Mouse (Mus musculus) myocyte (in vitro differentiated cells): ENCODE measurements around the gene Eefsec. TPM values are rescaled to one million over a fixed set of nuclear protein-coding genes. Genes with fewer than 3 reads are reported as not detected.

Experiments used
- H3K27me3 ChIP-seq: one replicate; pipeline ENCODE4 v1.6.1; 2011; ENCODE audit not compliant: control insufficient read depth, insufficient read depth, insufficient read length
- H3K36me3 ChIP-seq: one replicate; pipeline ENCODE4 v1.6.1; 2011; ENCODE audit not compliant: control insufficient read depth, insufficient read depth
- H3K4me2 ChIP-seq: one replicate; pipeline ENCODE4 v1.6.1; 2011; ENCODE audit warnings: low read depth, control low read depth
- H3K4me3 ChIP-seq: one replicate; pipeline ENCODE4 v1.5.1; 2011; ENCODE audit warnings: mild to moderate bottlenecking, control low read depth, moderate library complexity
- H3K79me2 ChIP-seq: one replicate; pipeline ENCODE4 v1.6.1; 2011; ENCODE audit not compliant: control insufficient read depth, insufficient read depth
- H3ac ChIP-seq: one replicate; pipeline ENCODE4 v1.6.1; 2011; ENCODE audit not compliant: control insufficient read depth, insufficient read length
- CEBPB ChIP-seq: IDR thresholded peaks from 2 replicates; pipeline ENCODE4 v1.6.1; 2011; ENCODE audit warnings: mild to moderate bottlenecking, moderate library complexity; ENCODE audit not compliant: poor library complexity, insufficient read depth, severe bottlenecking
- E2F4 ChIP-seq: IDR thresholded peaks from one replicate; pipeline ENCODE4 v1.6.1; 2011; ENCODE audit warnings: mild to moderate bottlenecking, control low read depth, moderate library complexity; ENCODE audit not compliant: insufficient read depth
- MAX ChIP-seq: IDR thresholded peaks from one replicate; pipeline ENCODE4 v1.6.1; 2011; ENCODE audit warnings: low read depth, mild to moderate bottlenecking, control low read depth
- MYOD1 ChIP-seq, 3 experiments: IDR thresholded peaks; one replicate each; pipeline ENCODE4 v1.6.1; 2011; ENCODE audit warnings: control low read depth in 2 of 3, low read depth in 2 of 3, mild to moderate bottlenecking in 2 of 3, moderate library complexity in 1 of 3; ENCODE audit not compliant: insufficient read length in 2 of 3, control insufficient read depth in 1 of 3
- MYOG ChIP-seq, 3 experiments: IDR thresholded peaks; one replicate each; pipeline ENCODE4 v1.6.1; 2011; ENCODE audit warnings: control low read depth in 2 of 3, low read depth in 2 of 3, mild to moderate bottlenecking in 2 of 3; ENCODE audit not compliant: insufficient read length in 2 of 3, control insufficient read depth in 1 of 3, insufficient read depth in 1 of 3
- POLR2A ChIP-seq: IDR thresholded peaks from one replicate; pipeline ENCODE4 v1.6.1; 2011; ENCODE audit warnings: low read depth, mild to moderate bottlenecking, control low read depth, moderate library complexity; ENCODE audit not compliant: insufficient read length
- POLR2AphosphoS2 ChIP-seq: IDR thresholded peaks from one replicate; pipeline ENCODE4 v1.6.1; 2011; ENCODE audit warnings: low read depth, control low read depth; ENCODE audit not compliant: insufficient read length
- REST ChIP-seq: IDR thresholded peaks from one replicate; pipeline ENCODE4 v1.6.1; 2011; ENCODE audit warnings: mild to moderate bottlenecking, control low read depth, moderate library complexity; ENCODE audit not compliant: insufficient read depth, insufficient read length
- SRF ChIP-seq: IDR thresholded peaks from one replicate; pipeline ENCODE4 v1.6.1; 2011; ENCODE audit warnings: low read depth; ENCODE audit not compliant: control insufficient read depth, insufficient read length
- TCF12 ChIP-seq: IDR thresholded peaks from one replicate; pipeline ENCODE4 v1.6.1; 2011; ENCODE audit warnings: mild to moderate bottlenecking, control low read depth; ENCODE audit not compliant: poor library complexity, insufficient read depth, severe bottlenecking
- TCF3 ChIP-seq: IDR thresholded peaks from one replicate; pipeline ENCODE4 v1.6.1; 2011; ENCODE audit warnings: low read depth, control low read depth; ENCODE audit not compliant: insufficient read length
- USF1 ChIP-seq: IDR thresholded peaks from one replicate; pipeline ENCODE4 v1.6.1; 2011; ENCODE audit warnings: low read depth, mild to moderate bottlenecking, control low read depth, moderate library complexity
- polyA plus RNA-seq: library from polyadenylated mRNA; unstranded; fragments of >200 nt; fragmentation: generic; extraction: Trizol; gene quantifications from one replicate; pipeline ENCODE4 v1.2.1, GENCODE M21; 2012; ENCODE audit warnings: missing spikeins

Gene Eefsec
- polyA plus RNA-seq, 1 experiment, result 14.5 TPM

DNA sequence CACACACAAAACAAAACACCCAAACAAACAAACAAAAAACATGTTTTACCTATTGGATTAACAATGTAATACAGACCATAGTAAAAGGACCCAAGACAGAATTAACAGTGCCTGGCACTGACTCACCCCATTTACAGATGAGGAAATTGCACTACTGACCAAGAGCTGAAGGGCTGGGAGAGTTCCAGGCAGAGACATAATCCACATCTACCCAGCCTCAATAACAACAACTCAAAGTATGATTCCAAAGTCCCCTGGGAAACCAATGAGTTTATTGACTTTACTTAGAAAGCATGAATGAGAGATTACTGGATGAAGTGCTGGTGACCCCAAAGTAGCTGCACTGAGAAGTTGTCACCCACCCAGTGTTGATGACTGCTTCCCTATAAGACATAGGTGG is 62.6 kb downstream of the Eefsec start:
- H3K4me3 ChIP-seq, result no peak overlapping the region
- H3K27me3 ChIP-seq, result no peaks in the 10 kb centered on the region
- TF ChIP-seq REST (no peak), MYOG (IDR thresholded peaks at IDR 0.05; ENCODE audit: control insufficient read depth in 1 of 3, insufficient read depth in 1 of 3, insufficient read length in 2 of 3, low read depth in 2 of 3) (no peak), POLR2A (no peak), USF1 (no peak), MAX (no peak), SRF (no peak), TCF12 (no peak), CEBPB (no peak), MYOD1 (IDR thresholded peaks at IDR 0.05; ENCODE audit: control insufficient read depth in 1 of 3, insufficient read length in 2 of 3, low read depth in 2 of 3) (no peak), E2F4 (no peak)
- H3K4me2 ChIP-seq, result no peak overlapping the region
- H3K36me3 ChIP-seq, result no peaks in the 10 kb centered on the region
- H3ac ChIP-seq, result no peak overlapping the region
- H3K79me2 ChIP-seq, result no peaks in the 10 kb centered on the region

DNA sequence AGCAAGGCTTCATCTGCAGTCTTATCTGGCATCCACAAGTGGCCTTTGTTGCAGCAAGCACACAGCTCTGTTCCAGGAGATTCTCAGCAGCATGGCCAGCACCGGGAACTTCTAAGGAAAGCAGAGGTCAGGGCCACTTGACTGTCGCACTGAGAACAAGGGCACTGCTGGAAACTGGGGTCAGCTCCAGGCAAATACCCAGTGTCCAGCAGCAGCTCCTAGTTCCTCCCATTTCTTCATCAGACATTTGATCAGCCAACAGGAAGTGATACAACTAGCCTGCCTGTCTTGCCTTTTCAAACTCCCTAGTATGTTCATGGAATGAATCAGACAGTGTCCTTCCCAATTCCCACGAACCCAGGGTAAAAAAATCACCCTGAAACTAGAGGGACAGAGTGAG is 66.6 kb downstream of the Eefsec start:
- H3K4me3 ChIP-seq, result no peak overlapping the region
- no peaks in the 10 kb centered on the region for H3K36me3 ChIP-seq
- H3ac ChIP-seq, result no peak overlapping the region
- TF ChIP-seq SRF (no peak), CEBPB (no peak), MYOG (IDR thresholded peaks at IDR 0.05; ENCODE audit: control insufficient read depth in 1 of 3, insufficient read depth in 1 of 3, insufficient read length in 2 of 3, low read depth in 2 of 3) (no peak), TCF3 (no peak), MYOD1 (IDR thresholded peaks at IDR 0.05; ENCODE audit: control insufficient read depth in 1 of 3, insufficient read length in 2 of 3, low read depth in 2 of 3) (no peak), USF1 (no peak), E2F4 (no peak), MAX (no peak), POLR2AphosphoS2 (no peak)
- H3K27me3 ChIP-seq, result no peaks in the 10 kb centered on the region
- H3K4me2 ChIP-seq, result peak overlapping the region; percentile 22
- no peaks in the 10 kb centered on the region for H3K79me2 ChIP-seq

DNA sequence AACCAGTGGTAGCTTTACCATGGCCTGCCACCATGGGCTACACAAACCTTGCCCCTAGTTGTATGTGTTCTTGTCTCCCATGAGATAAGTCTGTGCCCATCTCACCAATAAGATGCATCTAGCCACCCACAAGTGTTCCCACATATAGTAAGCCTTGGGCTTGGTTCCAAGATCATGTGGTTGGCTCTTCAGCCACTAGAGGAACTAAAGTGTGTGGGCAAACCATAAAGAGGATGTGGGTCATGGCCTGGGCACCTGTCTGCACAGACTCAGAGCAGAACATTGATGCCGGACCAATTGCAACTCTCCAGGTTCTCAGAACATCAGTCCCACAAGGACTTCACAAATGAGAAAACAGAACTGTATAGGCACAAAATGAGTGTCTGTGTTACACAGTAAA is 67.5 kb downstream of the Eefsec start:
- Histone ChIP-seq H3K79me2 (no peaks in the 10 kb centered on the region), H3ac (no peak overlapping the region), H3K27me3 (no peaks in the 10 kb centered on the region), H3K36me3 (no peaks in the 10 kb centered on the region), H3K4me2 (no peak overlapping the region), H3K4me3 (no peak overlapping the region)
- TF ChIP-seq USF1 (no peak), TCF12 (no peak), MYOG (IDR thresholded peaks at IDR 0.05; ENCODE audit: control insufficient read depth in 1 of 3, insufficient read depth in 1 of 3, insufficient read length in 2 of 3, low read depth in 2 of 3) (no peak), SRF (peak; percentile 16), MYOD1 (IDR thresholded peaks at IDR 0.05; ENCODE audit: control insufficient read depth in 1 of 3, insufficient read length in 2 of 3, low read depth in 2 of 3) (peak in 2 of 3 experiments; percentile 39 to 55)

DNA sequence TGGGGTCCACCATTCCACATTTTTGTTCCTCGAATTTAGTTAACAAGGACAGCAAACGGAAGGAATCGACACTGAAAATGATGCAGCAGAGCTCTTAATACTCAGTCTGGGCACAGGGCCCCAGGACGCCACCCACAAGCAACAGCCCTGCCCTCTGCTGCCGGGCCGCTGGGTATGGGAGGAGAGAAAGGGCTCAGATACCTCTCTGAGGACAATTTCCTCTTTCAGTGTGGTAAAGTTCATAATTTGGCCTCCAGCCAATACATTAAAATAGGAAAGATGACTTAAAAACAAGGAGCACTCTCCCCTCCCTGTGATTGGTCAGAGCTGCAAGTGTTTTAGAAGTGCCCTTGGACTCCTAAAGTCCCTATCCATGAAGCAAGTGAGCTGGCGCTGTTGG is 72.1 kb downstream of the Eefsec start:
- Histone ChIP-seq H3K36me3 (no peaks in the 10 kb centered on the region), H3K79me2 (no peaks in the 10 kb centered on the region), H3ac (no peak overlapping the region), H3K4me2 (no peak overlapping the region), H3K4me3 (no peak overlapping the region), H3K27me3 (no peaks in the 10 kb centered on the region)
- TF ChIP-seq REST (no peak), POLR2A (no peak), MYOG (IDR thresholded peaks at IDR 0.05; ENCODE audit: control insufficient read depth in 1 of 3, insufficient read depth in 1 of 3, insufficient read length in 2 of 3, low read depth in 2 of 3) (no peak), MAX (no peak), TCF3 (no peak), E2F4 (no peak), TCF12 (no peak), MYOD1 (IDR thresholded peaks at IDR 0.05; ENCODE audit: control insufficient read depth in 1 of 3, insufficient read length in 2 of 3, low read depth in 2 of 3) (no peak), CEBPB (no peak), SRF (no peak), USF1 (no peak), POLR2AphosphoS2 (no peak)

DNA sequence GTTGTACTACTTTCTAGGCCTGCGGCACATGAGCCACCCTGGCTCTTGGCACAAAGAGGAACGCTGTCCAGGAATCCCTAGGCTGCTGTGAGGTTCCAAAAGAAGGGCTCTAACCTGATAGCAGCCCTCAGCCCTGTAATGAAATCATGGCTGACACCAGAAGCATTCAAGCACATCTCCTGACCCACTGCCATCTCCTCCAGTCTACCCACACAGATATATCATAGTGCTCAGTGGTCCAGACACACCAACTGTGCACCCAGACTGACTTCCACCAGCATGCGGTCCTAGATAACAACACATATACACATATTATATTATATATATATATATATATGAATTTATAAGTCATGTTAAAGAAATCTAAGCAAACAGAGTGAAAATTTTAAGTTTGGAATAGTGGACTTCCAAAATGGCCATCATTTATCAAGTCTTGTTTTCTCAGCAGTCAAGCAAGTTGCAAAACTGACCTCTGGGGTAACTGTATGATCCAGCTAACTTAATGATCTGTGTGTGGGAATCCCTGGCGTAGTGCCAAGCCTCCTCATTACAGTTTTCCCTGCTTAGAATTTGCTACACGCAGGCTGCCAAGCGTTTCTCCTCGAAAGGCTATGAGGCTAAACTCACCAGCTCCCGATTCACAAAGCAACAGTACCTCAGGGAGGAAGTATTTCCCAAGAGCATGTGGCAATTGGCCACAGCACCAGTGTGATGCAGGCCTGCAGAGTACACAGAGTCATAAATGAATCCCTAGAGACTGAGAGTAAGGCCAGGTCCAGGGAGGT is 76.3 kb downstream of the Eefsec start:
- Histone ChIP-seq H3K27me3 (no peaks in the 10 kb centered on the region), H3ac (no peak overlapping the region), H3K79me2 (no peaks in the 10 kb centered on the region), H3K36me3 (no peaks in the 10 kb centered on the region), H3K4me2 (no peak overlapping the region), H3K4me3 (no peak overlapping the region)
- TF ChIP-seq MYOD1 (IDR thresholded peaks at IDR 0.05; ENCODE audit: control insufficient read depth in 1 of 3, insufficient read length in 2 of 3, low read depth in 2 of 3), result no peak
- no peak for TF ChIP-seq E2F4
- TF ChIP-seq USF1, result no peak
- no peak for TF ChIP-seq REST
- no peak for TF ChIP-seq POLR2AphosphoS2
- TF ChIP-seq TCF3, result no peak
- no peak for TF ChIP-seq MYOG (IDR thresholded peaks at IDR 0.05; ENCODE audit: control insufficient read depth in 1 of 3, insufficient read depth in 1 of 3, insufficient read length in 2 of 3, low read depth in 2 of 3)
- no peak for TF ChIP-seq MAX
- TF ChIP-seq SRF, result no peak
- TF ChIP-seq POLR2A, result no peak
- no peak for TF ChIP-seq TCF12
- TF ChIP-seq CEBPB, result no peak
